In the genomic region with DNA sequence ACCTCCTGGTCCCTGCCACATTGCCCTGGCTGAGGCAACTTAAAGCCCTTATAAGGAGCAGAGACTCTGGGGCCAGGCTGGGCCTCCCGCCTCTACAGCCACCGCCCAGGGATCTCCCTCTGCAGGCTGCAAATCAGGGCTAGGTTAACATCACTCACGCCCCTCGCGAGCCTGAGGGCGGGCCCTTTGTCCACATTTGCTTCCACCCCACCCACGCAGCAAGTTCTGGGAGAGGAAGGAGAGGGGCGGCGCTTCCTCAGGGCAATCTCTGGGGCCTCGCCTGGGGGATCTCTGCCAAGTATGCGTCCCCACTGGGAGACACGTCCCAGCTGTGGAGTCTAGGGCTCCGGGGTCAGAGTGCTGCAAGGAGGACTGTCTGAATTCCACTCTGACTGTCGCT, we compare ENCODE assay signal across 8 mouse cellular contexts. TPM values are rescaled to one million over a fixed set of nuclear protein-coding genes. Genes with fewer than 3 reads are reported as not detected.
DNase-seq lines count a peak whose midpoint lies in the region; ATAC-seq lines count a peak whose summit lies in the region.

No protein-coding gene starts in this region.

- H3K4me2 ChIP-seq in kidney, embryonic 14.5 days (replicated peaks; ENCODE audit: low read depth, low read length), result peak overlapping the region; percentile 74

- peak overlapping the region; percentile 44; the same call in 1 of the 2 replicates for H3K9ac ChIP-seq in kidney, embryonic 14.5 days (ENCODE audit: low read depth, low read length)

- H3K27ac ChIP-seq in heart, embryonic 10.5 days, result peak overlapping the region; percentile 93
- peak overlapping the region; percentile 80 for H3K27ac ChIP-seq in kidney, embryonic 14.5 days (ENCODE audit: low read depth, low read length)

- DNase-seq in 3T3-L1 (ENCODE audit: low read depth, low spot score) (peak; percentile 95), R1 (ENCODE audit: low read depth, low spot score) (peak; percentile 99)
- peak; percentile 66 for DNase-seq in embryo, embryonic 11.5 days (ENCODE audit: low read depth, low spot score)
- peak; percentile 98 for DNase-seq in heart, embryonic 10.5 days (ENCODE audit: low spot score)
- peak; percentile 94 for DNase-seq in lung, postnatal 14 days
- peak; percentile 86 for DNase-seq in ovary, postnatal 14 days (ENCODE audit: low spot score)
- DNase-seq in layer of hippocampus, adult 8-10 months (ENCODE audit: low spot score in 2 of 2), result no peak

- no peaks in the 10 kb centered on the region for H3K27me3 ChIP-seq in heart, embryonic 10.5 days (ENCODE audit: insufficient read depth, poor library complexity, severe bottlenecking)
- no peaks in the 10 kb centered on the region for H3K27me3 ChIP-seq in kidney, embryonic 14.5 days (ENCODE audit: control insufficient read depth, insufficient read depth, low read length)

- peaks cover 44% of the 10 kb centered on the region for H3K4me1 ChIP-seq in heart, embryonic 10.5 days
- H3K4me1 ChIP-seq in kidney, embryonic 14.5 days (ENCODE audit: control insufficient read depth, insufficient read depth, low read length), result peaks cover 12% of the 10 kb centered on the region; the same call in 1 of the 2 replicates

- peak; percentile 83 for ATAC-seq in kidney, embryonic 14.5 days (ENCODE audit: low FRiP score, low TSS enrichment)

- no peaks in the 10 kb centered on the region; the same call in 1 of the 2 replicates for H3K9me3 ChIP-seq in heart, embryonic 10.5 days
- H3K9me3 ChIP-seq in kidney, embryonic 14.5 days (ENCODE audit: control insufficient read depth, low read length), result no peaks in the 10 kb centered on the region

- peaks cover 40% of the 10 kb centered on the region for H3K36me3 ChIP-seq in heart, embryonic 10.5 days
- H3K36me3 ChIP-seq in kidney, embryonic 14.5 days (ENCODE audit: control insufficient read depth, insufficient read depth, low read length), result peaks cover 15% of the 10 kb centered on the region

- WGBS in heart, embryonic 10.5 days, result under 1% methylated on average over 14 of the region's 14 CpGs
- 3% methylated on average over 14 of the region's 14 CpGs for WGBS in kidney, embryonic 14.5 days

- peak overlapping the region; percentile 68 for H3K4me3 ChIP-seq in heart, embryonic 10.5 days
- peak overlapping the region; percentile 39 for H3K4me3 ChIP-seq in kidney, embryonic 14.5 days (ENCODE audit: low read length)

RNA-seq across cellular contexts. Expression of gene Prkcg, which starts 3.8 kb away (rescaled TPM):
- polyA plus RNA-seq in heart, embryonic 10.5 days (2016; fragmentation: Nextera tagmentation; extraction: Ambion mirVana), result 0.16 and 0.35 TPM in 2 replicates
- 0.10 and 0.28 TPM in 2 replicates for polyA plus RNA-seq in kidney, embryonic 14.5 days (2014; fragmentation: Nextera tagmentation; extraction: Ambion mirVana)
- total RNA-seq in layer of hippocampus, adult 8-10 months (2022), result 100 to 1,000 TPM; 458 to 553 (median 501) TPM

RNA-seq across cellular contexts. Expression of gene Myadm, which starts 3.9 kb away (rescaled TPM):
- polyA plus RNA-seq in heart, embryonic 10.5 days (2016; fragmentation: Nextera tagmentation; extraction: Ambion mirVana), result 127 and 180 TPM in 2 replicates
- polyA plus RNA-seq in kidney, embryonic 14.5 days (2014; fragmentation: Nextera tagmentation; extraction: Ambion mirVana), result 50.5 and 81.3 TPM in 2 replicates
- 10 to 100 TPM; 57.2 to 68.4 (median 58.8) TPM for total RNA-seq in layer of hippocampus, adult 8-10 months (2022)

RNA-seq across cellular contexts. Expression of gene Cacng7, which starts 40.0 kb away (rescaled TPM):
- 0.22 and 1.3 TPM in 2 replicates for polyA plus RNA-seq in heart, embryonic 10.5 days (2016; fragmentation: Nextera tagmentation; extraction: Ambion mirVana)
- polyA plus RNA-seq in kidney, embryonic 14.5 days (2014; fragmentation: Nextera tagmentation; extraction: Ambion mirVana), result 2.2 and 2.8 TPM in 2 replicates
- total RNA-seq in layer of hippocampus, adult 8-10 months (2022), result 100 to 1,000 TPM; 131 to 139 (median 137) TPM

RNA-seq across cellular contexts. Expression of gene Nlrp12, which starts 43.3 kb away (rescaled TPM):
- polyA plus RNA-seq in heart, embryonic 10.5 days (2016; fragmentation: Nextera tagmentation; extraction: Ambion mirVana), result 0.06 TPM in 1 of 2 replicates, not detected in the other
- polyA plus RNA-seq in kidney, embryonic 14.5 days (2014; fragmentation: Nextera tagmentation; extraction: Ambion mirVana), result 0.03 TPM in 1 of 2 replicates, not detected in the other
- under 1 TPM in 1 of 4 experiments, not detected in 3; 0.09 TPM for total RNA-seq in layer of hippocampus, adult 8-10 months (2022)

Comparison
In these comparisons a context has a peak if more than half of its experiments do, and no peak if none do; other contexts are left out.
1. DNase-seq: peak in 3T3-L1 (single experiment), R1 (single experiment), embryo, embryonic 11.5 days (single experiment), heart, embryonic 10.5 days (single experiment), lung, postnatal 14 days (single experiment) and ovary, postnatal 14 days (single experiment); none in layer of hippocampus, adult 8-10 months (0 of 2).